Mouse (Mus musculus) cortical plate, adult 2 months (tissue): ENCODE measurements around the gene Pacsin2. TPM values are rescaled to one million over a fixed set of nuclear protein-coding genes. Genes with fewer than 3 reads are reported as not detected.
A peak's percentile ranks its signal among the peaks of the same experiment; 100 is the strongest.

Experiments used
- H3K27ac ChIP-seq: fragments of 200-500 bp; 2 replicates; pipeline ENCODE4 v1.5.1; 2012; ENCODE audit warnings: low read length, control low read depth, inconsistent platforms; ENCODE audit not compliant: insufficient read depth
- H3K4me1 ChIP-seq: fragments of 200-500 bp; 2 replicates; pipeline ENCODE4 v1.6.1; 2011; ENCODE audit warnings: low read length; ENCODE audit not compliant: control insufficient read depth, insufficient read depth
- H3K4me3 ChIP-seq: fragments of 200-500 bp; 2 replicates; pipeline ENCODE4 v1.5.1; 2011; ENCODE audit warnings: mild to moderate bottlenecking, low read length, control low read depth; ENCODE audit not compliant: insufficient read depth
- CTCF ChIP-seq: fragments of 200-500 bp; IDR thresholded peaks from 2 replicates; pipeline ENCODE4 v1.5.1; 2011; ENCODE audit warnings: mild to moderate bottlenecking, control low read depth, low read length; ENCODE audit not compliant: insufficient read depth; ENCODE audit errors: extremely low read depth
- POLR2A ChIP-seq: fragments of 200-500 bp; IDR thresholded peaks from 2 replicates; pipeline ENCODE4 v1.6.1; 2011; ENCODE audit warnings: mild to moderate bottlenecking, low read length, control low read depth; ENCODE audit not compliant: insufficient read depth; ENCODE audit errors: extremely low read depth
- polyA plus RNA-seq: library from polyadenylated mRNA; depleted of rRNA; stranded (reverse); fragments of >200 nt; gene quantifications from 2 replicates; pipeline ENCODE4 v1.2.3, GENCODE M21; 2012

Gene Pacsin2
- polyA plus RNA-seq, 1 experiment, result 84.4 TPM

DNA sequence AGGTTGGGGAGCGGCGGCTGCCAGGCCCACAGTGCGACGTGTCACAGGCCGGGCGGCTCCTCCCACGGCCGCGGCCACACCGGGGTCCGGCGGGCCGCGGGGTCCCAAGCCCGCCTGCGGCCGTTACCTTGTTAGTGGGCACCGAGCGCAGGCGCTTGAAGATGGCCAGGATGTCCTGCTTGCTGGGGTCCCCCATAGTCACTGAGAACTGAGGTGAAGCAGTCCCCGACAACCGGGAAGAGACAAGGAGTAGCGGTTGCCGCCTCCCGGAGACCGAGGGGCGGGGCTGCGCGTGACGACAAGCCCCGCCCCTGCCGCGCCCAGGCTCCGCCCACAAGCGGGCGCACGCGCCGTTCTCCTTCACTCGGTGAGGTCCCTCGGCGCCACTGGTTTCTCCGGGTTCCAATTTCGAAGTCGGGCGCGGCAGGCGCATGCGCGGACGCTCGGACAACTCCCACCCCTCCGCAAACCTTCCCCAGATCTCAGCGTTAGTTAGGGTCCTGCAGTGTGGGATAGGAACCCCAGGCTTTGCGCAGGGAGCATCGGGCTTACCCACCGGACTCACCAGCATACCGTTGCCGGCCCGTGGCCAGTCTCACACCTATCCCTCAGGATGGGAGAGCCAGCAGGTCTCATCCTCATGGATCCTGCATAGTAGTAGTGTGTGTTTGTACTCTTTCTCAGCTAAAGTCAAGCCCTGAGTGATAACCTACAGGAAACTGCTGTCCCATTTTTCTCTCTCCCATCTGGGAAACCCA lies 114.3 kb downstream of the Pacsin2 start, which contains the start of gene Arfgap3:
TSS of gene Arfgap3 (minus strand) at position 294 of the 758 bp plus-strand sequence.
- H3K27ac ChIP-seq, result peak within 1 kb of the TSS; percentile 25; the same call in 1 of the 2 replicates
- peak within 1 kb of the TSS; percentile 49 for H3K4me3 ChIP-seq
- no peaks in the 10 kb centered on the region; the same call in none of the 2 replicates for H3K4me1 ChIP-seq
- TF ChIP-seq POLR2A (peak; percentile 65; the same call in 1 of the 2 replicates), CTCF (no peak)

DNA sequence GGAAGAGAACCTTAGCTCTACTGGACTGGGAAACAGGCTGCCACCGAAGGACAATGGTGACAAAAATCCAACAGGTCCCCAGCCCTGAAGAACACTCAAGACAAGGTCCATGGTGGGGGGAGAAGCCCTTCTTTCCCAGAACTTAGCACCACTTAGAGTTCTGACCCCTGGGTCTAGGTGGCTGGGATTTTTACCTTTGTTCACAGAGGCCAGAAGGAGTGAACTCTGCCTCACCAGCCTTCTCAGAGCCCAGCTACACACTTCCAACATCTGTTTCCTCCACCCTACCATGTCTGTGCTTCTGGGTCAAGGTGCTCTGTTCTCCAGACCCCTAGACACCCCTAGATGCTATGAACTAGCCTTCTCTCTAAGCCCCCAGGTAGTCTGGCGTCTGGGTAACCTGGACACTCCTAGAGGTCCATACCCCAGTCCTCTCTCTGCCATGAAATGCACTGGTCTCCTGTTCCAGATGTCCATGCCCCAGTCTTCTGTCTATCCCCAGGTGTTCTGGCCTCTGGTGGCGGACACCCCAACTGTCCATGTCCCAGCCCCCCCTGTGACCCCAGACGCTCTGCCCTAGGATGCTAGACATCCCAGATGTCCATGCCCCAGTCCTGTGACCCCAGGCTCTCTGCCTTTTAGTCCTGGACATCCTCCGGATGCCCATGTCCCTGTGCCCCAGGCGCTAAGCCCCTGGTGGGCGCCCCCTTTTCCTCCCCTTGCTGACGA lies 115.0 kb downstream of the Pacsin2 start:
- Histone ChIP-seq H3K27ac (0 out of 2 replicates have a peak overlapping the region, but pooled peaks have one; percentile 11), H3K4me1 (no peaks in the 10 kb centered on the region; the same call in none of the 2 replicates), H3K4me3 (peak overlapping the region; percentile 49)
- TF ChIP-seq CTCF (no peak), POLR2A (no peak)

DNA sequence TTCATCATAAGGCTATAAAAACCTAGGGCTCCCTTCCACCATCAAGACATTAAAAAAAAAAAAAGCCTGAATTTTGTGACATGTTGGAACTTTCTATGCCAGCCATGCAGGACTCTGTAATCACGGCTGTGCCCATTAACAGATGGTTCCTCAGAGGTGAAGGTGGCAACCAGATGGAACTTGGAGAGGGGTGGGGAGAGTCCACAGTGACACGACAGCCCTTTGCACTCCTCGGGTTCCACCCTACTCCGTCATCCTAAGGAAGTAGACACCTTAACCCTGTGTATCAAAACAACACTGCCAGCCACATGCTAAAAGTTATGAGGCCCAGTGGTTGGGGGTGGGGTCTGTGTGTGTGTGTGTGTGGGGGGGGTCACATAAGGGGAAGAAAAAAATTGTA lies 115.7 kb downstream of the Pacsin2 start:
- TF ChIP-seq CTCF (no peak), POLR2A (no peak)
- peak overlapping the region; percentile 49; the same call in 1 of the 2 replicates for H3K4me3 ChIP-seq

DNA sequence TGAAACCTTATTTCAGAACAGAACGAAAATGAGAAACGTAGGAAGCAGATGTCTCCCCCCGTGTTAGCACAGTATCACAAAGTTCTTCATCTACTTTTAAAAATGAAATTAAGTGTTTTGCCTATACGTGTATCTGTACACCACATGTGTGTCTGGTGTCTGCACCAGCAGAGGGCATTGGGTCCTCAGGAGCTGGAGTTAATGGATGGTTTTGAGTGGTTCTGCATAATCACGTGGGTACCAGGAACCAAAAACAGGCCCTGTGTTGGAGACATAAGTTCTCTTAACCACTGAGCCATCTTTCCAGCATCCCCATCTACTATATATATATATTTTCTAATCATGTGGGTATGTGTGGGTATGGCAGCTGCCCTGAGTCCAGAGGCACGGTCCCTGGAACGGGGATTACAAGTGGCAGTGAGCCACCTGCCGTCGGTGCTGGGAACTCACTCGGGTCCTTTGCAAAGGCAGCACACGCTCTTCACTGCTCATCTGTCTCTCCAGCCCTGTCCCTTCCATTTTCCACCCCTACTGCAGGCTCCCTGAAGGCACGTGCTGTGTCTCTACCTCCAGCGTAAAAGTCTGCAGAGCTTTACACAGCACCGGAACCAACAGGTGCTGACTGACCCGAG lies 118.4 kb downstream of the Pacsin2 start:
- no peak overlapping the region for H3K27ac ChIP-seq
- peaks cover 1% of the 10 kb centered on the region for H3K4me1 ChIP-seq
- no peak overlapping the region for H3K4me3 ChIP-seq
- TF ChIP-seq CTCF, result no peak
- TF ChIP-seq POLR2A, result no peak

More for the DNA sequence above, 115.7 kb downstream of the Pacsin2 start:
- H3K4me1 ChIP-seq, result no peaks in the 10 kb centered on the region; the same call in none of the 2 replicates
- no peak overlapping the region for H3K27ac ChIP-seq

DNA sequence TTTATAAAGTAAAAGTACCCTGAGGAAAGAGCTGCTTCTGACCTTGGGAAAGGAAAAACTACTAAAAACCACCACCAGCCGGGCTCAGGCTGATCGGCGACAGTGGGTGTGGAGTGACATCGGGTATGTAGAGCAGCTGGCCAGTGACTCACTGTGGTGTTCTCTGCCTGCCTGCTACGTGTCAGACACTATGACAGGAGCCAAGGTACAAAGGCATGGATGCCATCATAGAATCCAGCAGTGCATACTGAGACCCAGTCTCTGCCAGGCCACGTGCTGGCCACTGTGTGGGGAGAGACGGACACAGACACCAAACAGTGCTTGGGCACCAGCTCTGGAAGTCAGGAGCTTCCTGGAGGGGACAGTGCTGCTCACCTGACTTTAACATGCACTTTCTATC lies 119.5 kb downstream of the Pacsin2 start:
- Histone ChIP-seq H3K27ac (no peak overlapping the region), H3K4me1 (peaks cover 1% of the 10 kb centered on the region), H3K4me3 (no peak overlapping the region)
- no peak for TF ChIP-seq CTCF
- no peak for TF ChIP-seq POLR2A

DNA sequence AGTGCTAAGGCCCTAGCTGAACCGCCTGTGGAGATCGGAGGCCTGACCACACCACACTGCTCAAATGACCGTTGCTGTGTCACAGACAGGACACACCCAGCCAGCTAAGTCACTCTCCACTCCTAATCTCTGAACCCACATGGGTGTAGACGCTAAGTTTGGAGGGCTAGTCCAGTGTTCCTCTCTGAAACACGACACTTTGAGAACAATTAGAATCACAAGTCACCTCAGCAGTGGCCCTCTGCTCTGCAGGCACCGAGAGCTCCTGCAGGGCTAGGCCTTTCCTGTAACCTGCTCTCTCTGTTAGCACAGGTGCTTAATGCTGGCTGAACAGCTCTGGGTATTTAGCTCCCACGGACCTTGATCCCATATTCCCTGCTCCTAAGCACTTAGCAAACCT lies 120.2 kb downstream of the Pacsin2 start:
- Histone ChIP-seq H3K4me1 (peaks cover 1% of the 10 kb centered on the region; the same call in 1 of the 2 replicates), H3K27ac (no peak overlapping the region), H3K4me3 (no peak overlapping the region)
- TF ChIP-seq CTCF (no peak), POLR2A (no peak)

DNA sequence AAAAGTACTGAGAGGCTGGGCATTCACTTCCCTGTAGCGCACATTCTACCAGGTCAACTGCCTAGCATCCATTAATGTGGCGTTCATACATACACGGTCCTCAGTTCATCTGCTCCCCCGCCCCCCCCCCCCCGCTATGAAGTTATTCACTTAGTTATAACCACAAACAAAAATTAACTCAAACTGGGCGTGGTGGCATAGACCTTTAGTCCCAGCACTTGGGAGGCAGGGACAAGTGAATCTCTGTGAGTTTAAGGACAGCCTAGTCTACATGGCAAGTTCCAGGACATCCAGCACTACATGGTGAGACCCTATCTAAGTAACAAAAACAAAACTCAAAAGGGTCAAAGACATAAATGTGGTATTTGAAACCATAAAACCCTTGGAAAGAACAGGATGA lies 125.5 kb downstream of the Pacsin2 start:
- Histone ChIP-seq H3K4me3 (no peak overlapping the region), H3K27ac (no peak overlapping the region), H3K4me1 (0 out of 2 replicates have a peak, but pooled peaks cover 1% of the 10 kb centered on the region)
- TF ChIP-seq CTCF, result no peak

DNA sequence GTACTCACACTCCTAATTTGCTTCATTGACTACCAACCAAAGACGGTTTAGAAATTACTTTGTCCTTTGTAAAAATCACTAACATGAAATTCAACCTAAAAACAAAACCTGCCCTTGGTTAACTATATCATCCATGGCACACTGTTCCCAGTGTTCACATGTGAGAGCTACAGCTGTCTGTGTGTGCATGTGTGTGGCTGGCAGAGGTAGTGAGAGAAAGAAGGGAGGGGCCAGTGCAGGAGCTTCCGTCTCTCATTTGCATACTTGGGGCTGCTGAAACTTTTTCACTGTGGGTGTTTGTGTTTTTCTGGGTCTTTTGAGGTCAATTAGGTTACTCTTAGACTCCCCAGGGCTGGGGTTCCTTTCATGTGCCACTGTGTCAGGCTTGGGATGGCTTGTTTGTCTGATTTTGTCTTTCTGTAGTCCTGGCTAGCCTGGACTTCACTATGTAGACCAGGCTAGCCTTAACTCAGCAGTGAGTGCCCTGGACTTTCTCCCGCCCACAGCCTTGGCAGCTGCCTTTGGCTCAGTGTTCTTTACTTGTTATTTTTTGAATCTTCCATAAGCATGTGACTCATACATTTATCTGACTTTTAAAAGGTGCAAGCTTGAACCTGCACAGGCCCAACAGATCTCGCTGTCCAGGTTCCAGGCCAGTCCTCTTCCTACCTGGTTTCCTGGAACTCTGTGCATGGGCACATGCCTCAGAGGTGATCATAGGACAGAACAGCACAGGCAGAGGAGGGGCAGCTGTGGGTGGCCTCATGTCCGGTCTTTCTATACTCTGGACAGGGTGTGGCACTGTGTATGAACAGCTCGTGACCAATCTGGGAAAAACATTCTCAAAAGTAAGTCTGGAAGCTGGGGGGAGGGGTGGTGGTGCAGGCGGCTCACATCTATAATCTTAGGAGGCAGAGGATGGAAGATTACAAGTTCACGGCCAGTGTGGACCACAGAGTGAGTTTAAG lies 126.2 kb downstream of the Pacsin2 start:
- Histone ChIP-seq H3K4me1 (no peaks in the 10 kb centered on the region), H3K4me3 (no peak overlapping the region), H3K27ac (no peak overlapping the region)
- TF ChIP-seq POLR2A, result no peak
- TF ChIP-seq CTCF, result no peak
